Mouse (Mus musculus): ENCODE measurements around the gene Wwc2. TPM values are rescaled to one million over a fixed set of nuclear protein-coding genes. Genes with fewer than 3 reads are reported as not detected.
A peak's percentile ranks its signal among the peaks of the same experiment; 100 is the strongest.

The Wwc2 gene
- polyA plus RNA-seq, 1 experiment, result 1.9 TPM

GRCm38 (mm10) chr8:47967045-47967920 is 23.4 kb downstream of the Wwc2 start:
- WGBS, result 88% methylated on average over 20 of the region's 20 CpGs
- no peak for TF ChIP-seq CTCF (IDR thresholded peaks at IDR 0.05; ENCODE audit: extremely low read depth, insufficient read depth, insufficient read length, insufficient replicate concordance)
- no peak for TF ChIP-seq POLR2A (IDR thresholded peaks at IDR 0.05; ENCODE audit: low read depth, low read length)
- H3K27ac ChIP-seq (ENCODE audit: insufficient read depth, low read length), result no peak overlapping the region
- H3K4me1 ChIP-seq (ENCODE audit: control insufficient read depth, insufficient read depth, insufficient read length), result no peaks in the 10 kb centered on the region
- no peak overlapping the region for H3K4me3 ChIP-seq (ENCODE audit: extremely low read depth, insufficient read depth, insufficient read length)
- H3K36me3 ChIP-seq (ENCODE audit: control insufficient read depth, insufficient read depth, low read length), result no peaks in the 10 kb centered on the region
- H3K27me3 ChIP-seq (ENCODE audit: control insufficient read depth, insufficient read depth, low read length), result no peaks in the 10 kb centered on the region
- DNase-seq (ENCODE audit: low read depth in 1 of 2, low spot score in 2 of 2), result no peak

DNA sequence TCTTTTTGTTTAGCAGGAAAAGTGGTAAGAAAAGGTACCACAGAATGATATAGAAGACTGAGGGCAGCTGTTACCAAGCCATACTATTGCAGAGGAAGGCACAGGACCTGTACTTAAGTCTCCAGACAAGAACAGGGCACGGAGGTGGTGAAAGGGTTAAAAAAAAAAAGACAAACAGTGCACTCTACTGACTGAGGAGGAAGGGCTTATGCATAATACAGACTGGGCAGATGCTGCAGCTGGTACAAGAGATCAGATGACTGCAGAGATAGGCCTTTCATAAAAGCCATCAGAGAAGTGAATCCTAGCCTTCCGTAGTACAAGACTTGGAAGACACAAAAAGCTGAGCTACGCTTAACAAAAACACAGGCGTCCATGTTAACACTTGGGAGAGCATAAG is 28.2 kb downstream of the Wwc2 start:
- Histone ChIP-seq H3K27ac (ENCODE audit: insufficient read depth, low read length) (no peak overlapping the region), H3K4me1 (ENCODE audit: control insufficient read depth, insufficient read depth, insufficient read length) (no peaks in the 10 kb centered on the region), H3K4me3 (ENCODE audit: extremely low read depth, insufficient read depth, insufficient read length) (no peak overlapping the region), H3K36me3 (ENCODE audit: control insufficient read depth, insufficient read depth, low read length) (no peaks in the 10 kb centered on the region), H3K27me3 (ENCODE audit: control insufficient read depth, insufficient read depth, low read length) (no peaks in the 10 kb centered on the region)
- 85% methylated on average over 4 of the region's 4 CpGs for WGBS
- DNase-seq (ENCODE audit: low read depth in 1 of 2, low spot score in 2 of 2), result no peak
- no peak for TF ChIP-seq CTCF (IDR thresholded peaks at IDR 0.05; ENCODE audit: extremely low read depth, insufficient read depth, insufficient read length, insufficient replicate concordance)
- TF ChIP-seq POLR2A (IDR thresholded peaks at IDR 0.05; ENCODE audit: low read depth, low read length), result no peak

- Histone ChIP-seq H3K27ac (ENCODE audit: insufficient read depth, low read length) (no peak overlapping the region), H3K36me3 (ENCODE audit: control insufficient read depth, insufficient read depth, low read length) (no peaks in the 10 kb centered on the region), H3K4me3 (ENCODE audit: extremely low read depth, insufficient read depth, insufficient read length) (no peak overlapping the region), H3K27me3 (ENCODE audit: control insufficient read depth, insufficient read depth, low read length) (no peaks in the 10 kb centered on the region), H3K4me1 (ENCODE audit: control insufficient read depth, insufficient read depth, insufficient read length) (no peaks in the 10 kb centered on the region)
- TF ChIP-seq POLR2A (IDR thresholded peaks at IDR 0.05; ENCODE audit: low read depth, low read length), result no peak
- no peak for DNase-seq (ENCODE audit: low read depth in 1 of 2, low spot score in 2 of 2)
- WGBS, result 43% methylated on average over 6 of the region's 6 CpGs
These were observed 28.7 kb downstream of the Wwc2 start for GRCm38 (mm10) chr8:47962005-47962404.

GRCm38 (mm10) chr8:47957560-47957959 is 33.2 kb downstream of the Wwc2 start:
- no peak for DNase-seq (ENCODE audit: low read depth in 1 of 2, low spot score in 2 of 2)
- TF ChIP-seq POLR2A (IDR thresholded peaks at IDR 0.05; ENCODE audit: low read depth, low read length) (no peak), CTCF (IDR thresholded peaks at IDR 0.05; ENCODE audit: extremely low read depth, insufficient read depth, insufficient read length, insufficient replicate concordance) (no peak)
- H3K27ac ChIP-seq (ENCODE audit: insufficient read depth, low read length), result no peak overlapping the region
- no peaks in the 10 kb centered on the region for H3K27me3 ChIP-seq (ENCODE audit: control insufficient read depth, insufficient read depth, low read length)
- no peaks in the 10 kb centered on the region for H3K4me1 ChIP-seq (ENCODE audit: control insufficient read depth, insufficient read depth, insufficient read length)
- H3K36me3 ChIP-seq (ENCODE audit: control insufficient read depth, insufficient read depth, low read length), result no peaks in the 10 kb centered on the region
- 87% methylated on average over 4 of the region's 4 CpGs for WGBS
- H3K4me3 ChIP-seq (ENCODE audit: extremely low read depth, insufficient read depth, insufficient read length), result no peak overlapping the region

DNA sequence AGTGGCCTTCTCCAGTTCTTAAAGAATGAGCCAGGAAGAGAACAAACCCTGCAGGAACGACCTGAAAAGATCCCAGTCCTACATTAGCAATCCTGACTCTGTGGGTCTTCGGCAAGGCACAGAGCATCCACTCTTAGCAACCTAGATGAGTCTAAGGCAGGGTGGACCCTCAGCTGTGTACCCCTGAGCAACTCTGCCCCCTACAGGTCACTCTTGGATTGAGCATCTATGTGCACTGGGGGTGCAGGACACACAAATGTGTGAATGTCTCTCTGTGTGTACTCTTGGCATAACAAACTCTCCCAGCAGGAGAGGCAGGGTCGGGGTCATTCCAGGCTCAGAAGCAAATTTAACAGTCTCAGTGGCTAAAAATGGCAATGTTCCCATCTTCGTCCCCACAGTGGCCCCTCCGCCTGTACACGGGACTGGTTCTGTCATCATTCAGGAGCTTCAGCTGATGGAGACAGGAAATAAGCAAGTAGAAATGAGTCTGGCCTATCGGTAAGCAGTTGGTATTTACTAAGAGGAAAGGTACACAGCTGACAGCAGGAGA is 39.3 kb downstream of the Wwc2 start:
- Histone ChIP-seq H3K36me3 (ENCODE audit: control insufficient read depth, insufficient read depth, low read length) (no peaks in the 10 kb centered on the region), H3K27ac (ENCODE audit: insufficient read depth, low read length) (no peak overlapping the region), H3K27me3 (ENCODE audit: control insufficient read depth, insufficient read depth, low read length) (no peaks in the 10 kb centered on the region), H3K4me1 (ENCODE audit: control insufficient read depth, insufficient read depth, insufficient read length) (peaks cover 2% of the 10 kb centered on the region; the same call in 1 of the 2 replicates), H3K4me3 (ENCODE audit: extremely low read depth, insufficient read depth, insufficient read length) (no peak overlapping the region)
- peak; percentile 14 to 57 for DNase-seq (ENCODE audit: low read depth in 1 of 2, low spot score in 2 of 2)
- 65% methylated on average over 7 of the region's 7 CpGs for WGBS
- peak; percentile 63; the same call in 1 of the 2 replicates for TF ChIP-seq CTCF (IDR thresholded peaks at IDR 0.05; ENCODE audit: extremely low read depth, insufficient read depth, insufficient read length, insufficient replicate concordance)
- TF ChIP-seq POLR2A (IDR thresholded peaks at IDR 0.05; ENCODE audit: low read depth, low read length), result no peak

GRCm38 (mm10) chr8:47948836-47949235 is 41.9 kb downstream of the Wwc2 start:
- TF ChIP-seq CTCF (IDR thresholded peaks at IDR 0.05; ENCODE audit: extremely low read depth, insufficient read depth, insufficient read length, insufficient replicate concordance) (no peak), POLR2A (IDR thresholded peaks at IDR 0.05; ENCODE audit: low read depth, low read length) (no peak)
- Histone ChIP-seq H3K27ac (ENCODE audit: insufficient read depth, low read length) (no peak overlapping the region), H3K27me3 (ENCODE audit: control insufficient read depth, insufficient read depth, low read length) (no peaks in the 10 kb centered on the region), H3K4me3 (ENCODE audit: extremely low read depth, insufficient read depth, insufficient read length) (no peak overlapping the region), H3K36me3 (ENCODE audit: control insufficient read depth, insufficient read depth, low read length) (no peaks in the 10 kb centered on the region), H3K4me1 (ENCODE audit: control insufficient read depth, insufficient read depth, insufficient read length) (peaks cover 2% of the 10 kb centered on the region; the same call in 1 of the 2 replicates)
- DNase-seq (ENCODE audit: low read depth in 1 of 2, low spot score in 2 of 2), result no peak
- WGBS, result 85% methylated on average over 4 of the region's 4 CpGs

Data from spleen, adult 2 months (tissue).